Mouse (Mus musculus) E14TG2a.4 (cell line): ENCODE results near the gene Wdr95.

Experiments
- CTCF ChIP-seq: conservative IDR thresholded peaks from 2 replicates; pipeline ENCODE4 v1.5.1; 2014; ENCODE audit warnings: low read length
- NANOG ChIP-seq: IDR thresholded peaks from 2 replicates; pipeline ENCODE4 v1.6.1; 2014; ENCODE audit warnings: borderline replicate concordance, low read length, mixed read lengths
- POU5F1 ChIP-seq: IDR thresholded peaks from 2 replicates; pipeline ENCODE4 v1.6.1; 2014; ENCODE audit warnings: low read length, borderline replicate concordance

DNA sequence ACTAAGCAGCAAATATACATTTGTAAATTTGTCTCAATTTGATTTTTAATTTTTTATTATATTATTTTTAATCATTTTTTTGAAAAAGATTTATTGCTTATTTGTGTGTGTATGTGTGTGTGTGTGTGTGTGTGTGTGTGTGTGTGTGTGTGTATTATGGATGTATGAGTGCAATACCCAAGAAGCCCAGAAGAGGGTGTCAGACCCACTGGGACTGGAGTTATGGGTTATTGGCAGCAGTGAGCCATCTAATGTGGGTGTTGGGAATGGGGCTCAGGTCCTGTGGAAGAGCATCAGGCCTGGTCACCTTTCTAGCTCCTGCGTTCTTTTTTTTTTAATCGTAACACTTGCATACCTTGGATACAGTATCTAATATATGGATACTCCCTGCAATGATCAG lies 22.4 kb upstream of the Wdr95 start:
- TF ChIP-seq CTCF, result peak; percentile 35
- no peak for TF ChIP-seq NANOG
- no peak for TF ChIP-seq POU5F1
